Mouse (Mus musculus): ENCODE data around the gene Trim33.

Gene Trim33

DNA sequence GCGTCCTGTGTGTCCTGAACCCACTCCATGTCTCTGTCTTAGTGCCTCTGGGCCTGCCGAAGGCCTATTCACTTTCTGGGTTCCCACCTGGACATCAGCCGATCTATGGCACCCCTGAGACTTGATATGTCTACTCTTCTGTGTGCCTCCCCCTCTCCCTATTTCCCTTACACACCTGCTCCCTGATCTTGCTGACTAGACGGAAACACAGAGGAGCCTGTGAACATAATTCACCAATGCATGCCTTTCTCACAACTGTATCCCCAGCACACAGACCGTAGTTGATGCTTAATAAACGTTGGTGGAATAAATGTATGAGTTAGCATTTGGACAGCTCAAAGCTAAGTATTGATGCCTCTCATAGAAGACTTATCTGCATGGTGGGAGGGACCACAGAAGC lies 121.7 kb downstream of the Trim33 start:
- no peak for DNase-seq (ENCODE audit: low spot score)

DNA sequence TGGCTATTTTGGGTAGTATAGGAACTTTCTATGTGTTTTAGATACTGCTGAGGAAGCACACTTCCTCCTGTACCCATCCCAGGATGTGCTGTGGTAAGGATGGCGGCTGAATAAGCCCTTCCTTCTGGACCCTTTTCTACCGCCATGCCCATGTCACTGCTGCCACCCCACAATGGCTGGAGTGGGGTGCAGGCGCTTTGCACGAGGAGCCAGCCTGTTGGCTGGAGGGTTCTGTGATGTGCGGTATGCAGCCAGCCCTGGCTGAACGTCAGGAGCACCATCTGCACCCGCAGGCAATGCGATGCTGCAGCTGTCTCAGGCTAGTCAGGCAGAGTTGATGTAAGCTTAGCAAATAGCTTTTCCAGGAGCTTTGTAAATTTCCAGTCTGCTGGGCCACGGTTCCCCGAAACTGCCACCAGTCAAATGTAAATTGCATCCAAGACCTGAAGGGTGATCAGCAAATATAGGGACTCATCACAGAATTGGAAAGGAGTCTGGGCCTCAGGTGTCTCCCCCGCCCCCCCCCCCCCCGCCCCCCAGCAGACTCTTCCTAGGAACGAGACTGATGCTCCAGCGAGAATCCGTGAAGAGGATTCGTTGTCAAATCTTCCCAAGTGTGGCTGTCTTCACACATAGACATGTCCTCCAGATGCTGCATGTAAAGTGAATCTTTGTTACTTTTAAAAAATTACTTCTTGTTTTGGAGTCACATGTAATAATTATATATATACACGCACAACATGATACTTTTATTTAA lies 122.4 kb downstream of the Trim33 start:
- DNase-seq (ENCODE audit: low spot score), result peak; percentile 88

DNA sequence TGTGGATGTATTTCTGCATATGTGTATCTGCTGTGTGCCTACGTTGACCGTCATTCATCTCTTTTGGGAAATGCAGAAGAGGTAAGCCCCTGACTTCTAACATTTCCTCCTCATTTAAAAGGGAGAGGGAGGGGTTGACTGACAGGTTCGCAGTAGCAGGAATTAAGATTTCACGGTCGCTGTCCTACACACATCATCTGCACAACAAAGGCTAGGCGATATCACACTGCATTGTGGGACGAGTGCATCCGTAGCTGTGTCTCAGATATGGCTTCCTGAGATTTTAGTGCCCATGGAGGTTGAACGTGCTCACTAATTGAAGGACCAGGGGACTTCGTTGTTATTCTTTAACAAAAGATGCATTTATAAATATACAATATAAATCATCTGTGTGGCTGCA lies 123.1 kb downstream of the Trim33 start:
- no peak for DNase-seq (ENCODE audit: low spot score)

DNA sequence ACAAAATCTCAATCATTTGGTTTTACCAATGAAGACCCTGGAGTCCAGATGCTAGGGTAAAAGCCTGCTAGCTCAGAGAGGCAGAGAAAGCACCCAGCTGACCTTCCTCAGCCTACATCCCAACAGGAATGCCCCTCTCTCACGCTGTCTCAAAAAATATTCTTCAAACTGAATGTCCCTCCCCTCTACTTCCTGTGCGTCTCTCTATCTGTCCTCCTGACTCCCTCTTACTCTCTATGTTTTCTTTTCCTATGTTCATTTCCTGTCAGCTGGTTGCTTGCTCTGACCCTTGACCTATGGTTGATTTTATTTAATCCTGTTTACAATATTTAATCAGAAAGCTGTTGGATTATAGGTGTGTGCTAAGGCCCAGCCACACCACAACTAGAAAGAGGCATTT lies 126.0 kb downstream of the Trim33 start:
- DNase-seq (ENCODE audit: low spot score), result no peak

DNA sequence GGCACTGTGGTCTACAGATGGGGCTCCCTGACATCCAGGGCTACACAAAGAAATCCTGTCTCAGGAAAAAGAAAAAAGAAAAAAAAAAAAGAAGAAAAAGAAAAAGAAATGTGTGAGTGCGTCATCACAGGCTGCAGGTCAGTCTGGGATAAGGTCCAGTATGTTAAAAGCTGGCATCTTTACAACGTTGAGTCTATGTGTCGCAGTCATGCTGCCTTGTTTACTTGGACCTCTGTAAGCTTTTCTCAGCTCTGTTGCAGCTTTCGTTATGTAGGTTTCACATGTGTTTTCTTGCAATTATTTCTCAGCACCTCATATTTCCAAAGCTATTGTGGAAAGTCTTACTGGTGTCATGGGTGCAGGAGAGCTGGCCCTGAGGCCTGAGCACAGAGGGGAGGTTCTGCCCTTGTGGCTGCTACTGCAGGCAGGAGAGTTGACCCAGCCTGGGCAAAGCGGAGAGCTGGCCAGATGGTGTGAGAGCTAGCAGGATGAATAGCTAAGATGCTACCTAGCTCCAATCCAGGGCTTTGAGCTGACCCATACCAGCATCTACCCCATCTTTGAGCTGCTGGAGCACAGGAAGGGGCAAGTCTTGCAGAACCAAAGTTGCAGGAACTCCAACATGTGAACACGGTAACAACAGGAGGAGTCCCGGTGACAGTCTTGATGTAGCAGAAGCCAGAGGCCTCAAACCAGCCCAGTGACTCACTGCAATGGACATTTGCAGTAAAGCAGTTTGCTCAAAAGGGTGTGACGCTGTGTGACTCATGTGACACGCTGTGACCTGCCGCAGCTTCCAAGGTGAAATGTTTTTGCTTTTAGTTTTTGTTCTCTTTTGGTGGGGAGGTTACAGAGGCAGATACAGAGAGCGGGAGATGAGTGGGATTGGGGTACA lies 127.0 kb downstream of the Trim33 start:
- DNase-seq (ENCODE audit: low spot score), result no peak
